Comparison of ENCODE assay signal across 10 mouse cellular contexts in genomic region chrX:159321342-159321741, GRCm38 (mm10). TPM values are rescaled to one million over a fixed set of nuclear protein-coding genes. Genes with fewer than 3 reads are reported as not detected.
A peak's percentile ranks its signal among the peaks of the same experiment; 100 is the strongest.
DNase-seq lines count a peak whose midpoint lies in the region; ATAC-seq and TF ChIP-seq lines count a peak whose summit lies in the region.
"Had no signal": no experiment of that assay in that cellular context is flagged by ENCODE, and none has a peak within 500 bp of the region (broad histone marks: within the 10 kb centered on the region; RNA-seq: fewer than 3 reads in every experiment).

No protein-coding gene starts in this region.

- H3K4me2 ChIP-seq in kidney, embryonic 15.5 days = no peak overlapping the region
- no peak overlapping the region for H3K4me2 ChIP-seq in neural tube, embryonic 11.5 days (ENCODE audit: low read depth)
- H3K4me2 ChIP-seq: embryonic facial prominence, embryonic 15.5 days; neural tube, embryonic 12.5 days had no signal

- no peak overlapping the region for H3K4me3 ChIP-seq in kidney, embryonic 15.5 days (replicated peaks)
- H3K4me3 ChIP-seq in neural tube, embryonic 11.5 days (ENCODE audit: low read depth, low read length) = no peak overlapping the region
- no peak overlapping the region for H3K4me3 ChIP-seq in thymus, adult 2 months (ENCODE audit: control insufficient read depth, insufficient read depth, low read length)
- H3K4me3 ChIP-seq: embryonic facial prominence, embryonic 15.5 days; neural tube, embryonic 12.5 days had no signal

- H3K9ac ChIP-seq in kidney, embryonic 15.5 days = no peak overlapping the region
- no peak overlapping the region for H3K9ac ChIP-seq in neural tube, embryonic 11.5 days (ENCODE audit: low read length)
- H3K9ac ChIP-seq: embryonic facial prominence, embryonic 15.5 days; neural tube, embryonic 12.5 days had no signal

- ATAC-seq in kidney, embryonic 15.5 days (replicated peaks; ENCODE audit: low FRiP score) = no peak
- ATAC-seq in neural tube, embryonic 11.5 days (ENCODE audit: insufficient read depth, low FRiP score, low TSS enrichment) = no peak

- H3K27me3 ChIP-seq in kidney, embryonic 15.5 days = 0 out of 2 replicates have a peak, but pooled peaks cover 2% of the 10 kb centered on the region
- H3K27me3 ChIP-seq in neural tube, embryonic 11.5 days (ENCODE audit: control insufficient read depth, insufficient read depth, low read length) = no peaks in the 10 kb centered on the region
- H3K27me3 ChIP-seq in thymus, adult 2 months (ENCODE audit: control insufficient read depth, insufficient read depth, low read length) = no peaks in the 10 kb centered on the region
- H3K27me3 ChIP-seq: embryonic facial prominence, embryonic 15.5 days; neural tube, embryonic 12.5 days had no signal

- TF ChIP-seq CTCF in thymus, adult 2 months (IDR thresholded peaks at IDR 0.05; ENCODE audit: borderline replicate concordance, control insufficient read depth, extremely low read depth, insufficient read depth, low read length, poor library complexity) = no peak

- intact Hi-C loops in heart, postnatal 36 days (cut with DNase I) = loop anchor here (1.0 to 2.0 kb wide), 2 partner anchors 35 to 278 kb away; no protein-coding TSS in a partner anchor

- peaks cover 8% of the 10 kb centered on the region; the same call in 1 of the 2 replicates for H3K36me3 ChIP-seq in kidney, embryonic 15.5 days
- no peaks in the 10 kb centered on the region for H3K36me3 ChIP-seq in neural tube, embryonic 11.5 days (ENCODE audit: control insufficient read depth, insufficient read depth, low read length)
- H3K36me3 ChIP-seq in thymus, adult 2 months (ENCODE audit: control insufficient read depth, insufficient read depth, low read length) = 0 out of 2 replicates have a peak, but pooled peaks cover 4% of the 10 kb centered on the region
- H3K36me3 ChIP-seq: embryonic facial prominence, embryonic 15.5 days had no signal

- WGBS in kidney, embryonic 15.5 days = 28% methylated on average over 8 of the region's 8 CpGs
- WGBS in neural tube, embryonic 11.5 days = 31% methylated on average over 8 of the region's 8 CpGs
- 74% methylated on average over 8 of the region's 8 CpGs for WGBS in thymus, adult 2 months

- no peak for TF ChIP-seq POLR2A in thymus, adult 2 months (IDR thresholded peaks at IDR 0.05; ENCODE audit: control insufficient read depth, extremely low read depth, insufficient read depth, low read length, poor library complexity)

- H3K9me3 ChIP-seq in kidney, embryonic 15.5 days (replicated peaks) = no peaks in the 10 kb centered on the region
- no peaks in the 10 kb centered on the region for H3K9me3 ChIP-seq in neural tube, embryonic 11.5 days (ENCODE audit: control insufficient read depth, low read length)
- H3K9me3 ChIP-seq: embryonic facial prominence, embryonic 15.5 days; neural tube, embryonic 12.5 days had no signal

- DNase-seq in kidney, adult 18-20 months = peak; percentile 73
- peak; percentile 82 for DNase-seq in brain, adult 2 months (ENCODE audit: low read depth, low spot score)
- DNase-seq in fibroblast of lung, adult 2 months (ENCODE audit: low read depth) = peak; percentile 26
- DNase-seq in heart, postnatal 36 days = peak; percentile 56 to 77
- peak; percentile 20 to 33 for DNase-seq in left cerebral cortex, adult 8-10 months (ENCODE audit: low spot score in 2 of 2)
- peak; percentile 57 for DNase-seq in neural tube, embryonic 11.5 days (ENCODE audit: low spot score)
- DNase-seq in thymus, adult 2 months = peak; percentile 45

- H3K4me1 ChIP-seq in kidney, embryonic 15.5 days = no peaks in the 10 kb centered on the region
- no peaks in the 10 kb centered on the region for H3K4me1 ChIP-seq in neural tube, embryonic 11.5 days (ENCODE audit: control insufficient read depth, insufficient read depth, low read length)
- no peaks in the 10 kb centered on the region for H3K4me1 ChIP-seq in thymus, adult 2 months (replicated peaks; ENCODE audit: control insufficient read depth, insufficient read depth, low read length)
- H3K4me1 ChIP-seq: embryonic facial prominence, embryonic 15.5 days; neural tube, embryonic 12.5 days had no signal

- no peak overlapping the region for H3K27ac ChIP-seq in kidney, embryonic 15.5 days
- no peak overlapping the region for H3K27ac ChIP-seq in neural tube, embryonic 11.5 days (ENCODE audit: low read depth, low read length)
- no peak overlapping the region for H3K27ac ChIP-seq in thymus, adult 2 months (ENCODE audit: control insufficient read depth, insufficient read depth, low read length)
- H3K27ac ChIP-seq: embryonic facial prominence, embryonic 15.5 days; neural tube, embryonic 12.5 days had no signal

RNA-seq across cellular contexts. Expression of gene Eif1ax, which starts 50.6 kb away (rescaled TPM):
- 132 and 146 TPM in 2 replicates for polyA plus RNA-seq in kidney, embryonic 15.5 days (2015; fragmentation: Nextera tagmentation; extraction: Ambion mirVana)
- total RNA-seq in heart, postnatal 36 days (2021) = 10 to 100 TPM; 77.1 to 82.9 TPM
- 100 to 1,000 TPM; 108 to 137 (median 123) TPM for total RNA-seq in left cerebral cortex, adult 8-10 months (2022)
- 138 and 144 TPM in 2 replicates for polyA plus RNA-seq in neural tube, embryonic 11.5 days (2014; fragmentation: Nextera tagmentation; extraction: Ambion mirVana)
- polyA plus RNA-seq in thymus, adult 2 months (2012; rRNA removed) = 88.7 and 115 TPM in 2 replicates

Comparison
In these comparisons a context has a peak if more than half of its experiments do, and no peak if none do; other contexts are left out.
1. DNase-seq: peak in every context shown above with its lines; median percentile 82 in brain, adult 2 months; 73 in kidney, adult 18-20 months; 66 in heart, postnatal 36 days; 57 in neural tube, embryonic 11.5 days; 45 in thymus, adult 2 months; 26 in left cerebral cortex, adult 8-10 months; 26 in fibroblast of lung, adult 2 months.